Mouse (Mus musculus): ENCODE results near the gene Apeh. TPM values are rescaled to one million over a fixed set of nuclear protein-coding genes. Genes with fewer than 3 reads are reported as not detected.
A peak's percentile ranks its signal among the peaks of the same experiment; 100 is the strongest.
"Not testable (repeated sequence)": the region's sequence is repeated elsewhere in the genome, so short reads cannot be mapped to it uniquely, and the experiment has no call there.

Gene Apeh
- polyA plus RNA-seq (2016; fragmentation: Nextera tagmentation; extraction: Ambion mirVana), result 68.3 and 72.8 TPM in 2 replicates

- WGBS, result under 1% methylated on average over 52 of the region's 52 CpGs
- peaks cover 37% of the 10 kb centered on the region for H3K36me3 ChIP-seq (replicated peaks)
- H3K4me1 ChIP-seq, result peaks cover 41% of the 10 kb centered on the region
- H3K4me3 ChIP-seq, result peak within 1 kb of the TSS; percentile 89
- no peaks in the 10 kb centered on the region for H3K9me3 ChIP-seq
- H3K27me3 ChIP-seq (replicated peaks; ENCODE audit: low read depth, poor library complexity, severe bottlenecking), result no peaks in the 10 kb centered on the region
- H3K27ac ChIP-seq (replicated peaks), result peak within 1 kb of the TSS; percentile 90
- DNase-seq (ENCODE audit: low spot score), result peak; percentile 97
Measured at GRCm38 (mm10) chr9:108094184-108094941, at the start of gene Apeh. Gene Apeh, minus strand, starts transcription at chr9:108094606.

GRCm38 (mm10) chr9:108143470-108143869 is 49.1 kb upstream of the Apeh start:
- H3K9me3 ChIP-seq, result no peaks in the 10 kb centered on the region
- DNase-seq (ENCODE audit: low spot score), result no peak
- no peak overlapping the region for H3K27ac ChIP-seq (replicated peaks)
- H3K4me1 ChIP-seq, result peaks cover 7% of the 10 kb centered on the region; the same call in 1 of the 2 replicates
- WGBS, result 89% methylated on average over 2 of the region's 2 CpGs
- H3K27me3 ChIP-seq (replicated peaks; ENCODE audit: low read depth, poor library complexity, severe bottlenecking), result no peaks in the 10 kb centered on the region
- no peak overlapping the region for H3K4me3 ChIP-seq
- no peaks in the 10 kb centered on the region for H3K36me3 ChIP-seq (replicated peaks)

- Histone ChIP-seq H3K9me3 (no peaks in the 10 kb centered on the region), H3K27me3 (replicated peaks; ENCODE audit: low read depth, poor library complexity, severe bottlenecking) (no peaks in the 10 kb centered on the region), H3K27ac (replicated peaks) (no peak overlapping the region), H3K4me1 (peaks cover 13% of the 10 kb centered on the region), H3K4me3 (no peak overlapping the region), H3K36me3 (replicated peaks) (no peaks in the 10 kb centered on the region)
- no peak for DNase-seq (ENCODE audit: low spot score)
- WGBS, result 89% methylated on average over 10 of the region's 10 CpGs
Measured at GRCm38 (mm10) chr9:108141387-108141786, 47.0 kb upstream of the Apeh start.

DNA sequence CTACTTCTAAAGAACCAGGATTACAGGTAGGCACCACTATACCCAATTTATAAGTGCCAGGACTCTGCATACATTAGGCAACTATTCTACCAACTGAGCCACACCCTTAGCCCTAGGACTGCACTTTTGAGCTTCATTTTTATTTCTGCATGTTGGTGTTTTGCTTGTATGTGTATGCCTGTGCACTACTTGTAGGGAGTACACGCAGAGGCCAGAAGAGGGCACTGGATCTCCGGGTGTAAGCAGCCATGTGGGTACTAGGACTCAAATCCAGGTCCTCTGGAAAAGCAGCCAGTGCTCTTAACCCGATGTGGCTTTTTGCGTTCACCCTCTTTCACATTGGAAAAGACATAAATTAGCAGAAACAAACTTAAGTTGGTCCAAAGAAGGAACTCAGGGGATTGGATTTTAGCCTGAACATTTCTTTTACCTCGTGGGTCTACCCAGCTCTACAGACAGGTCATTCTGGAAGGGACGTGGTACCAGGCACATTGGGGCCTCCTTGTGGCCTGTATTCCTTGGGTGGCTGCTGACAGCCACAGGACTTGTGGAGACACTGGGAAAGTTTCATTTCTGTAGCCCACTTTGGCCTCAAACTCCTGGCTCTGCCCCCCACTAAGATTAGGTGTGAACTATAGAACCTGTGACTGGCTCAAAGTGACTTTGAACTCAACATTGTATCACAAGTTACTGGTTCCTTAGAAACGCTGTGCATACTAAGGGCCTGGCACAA is 45.7 kb upstream of the Apeh start:
- no peak for DNase-seq (ENCODE audit: low spot score)
- Histone ChIP-seq H3K9me3 (no peaks in the 10 kb centered on the region), H3K36me3 (replicated peaks) (no peaks in the 10 kb centered on the region), H3K4me1 (peaks cover 13% of the 10 kb centered on the region), H3K27ac (replicated peaks) (no peak overlapping the region), H3K27me3 (replicated peaks; ENCODE audit: low read depth, poor library complexity, severe bottlenecking) (no peaks in the 10 kb centered on the region), H3K4me3 (no peak overlapping the region)
- 78% methylated on average over 7 of the region's 7 CpGs for WGBS

DNA sequence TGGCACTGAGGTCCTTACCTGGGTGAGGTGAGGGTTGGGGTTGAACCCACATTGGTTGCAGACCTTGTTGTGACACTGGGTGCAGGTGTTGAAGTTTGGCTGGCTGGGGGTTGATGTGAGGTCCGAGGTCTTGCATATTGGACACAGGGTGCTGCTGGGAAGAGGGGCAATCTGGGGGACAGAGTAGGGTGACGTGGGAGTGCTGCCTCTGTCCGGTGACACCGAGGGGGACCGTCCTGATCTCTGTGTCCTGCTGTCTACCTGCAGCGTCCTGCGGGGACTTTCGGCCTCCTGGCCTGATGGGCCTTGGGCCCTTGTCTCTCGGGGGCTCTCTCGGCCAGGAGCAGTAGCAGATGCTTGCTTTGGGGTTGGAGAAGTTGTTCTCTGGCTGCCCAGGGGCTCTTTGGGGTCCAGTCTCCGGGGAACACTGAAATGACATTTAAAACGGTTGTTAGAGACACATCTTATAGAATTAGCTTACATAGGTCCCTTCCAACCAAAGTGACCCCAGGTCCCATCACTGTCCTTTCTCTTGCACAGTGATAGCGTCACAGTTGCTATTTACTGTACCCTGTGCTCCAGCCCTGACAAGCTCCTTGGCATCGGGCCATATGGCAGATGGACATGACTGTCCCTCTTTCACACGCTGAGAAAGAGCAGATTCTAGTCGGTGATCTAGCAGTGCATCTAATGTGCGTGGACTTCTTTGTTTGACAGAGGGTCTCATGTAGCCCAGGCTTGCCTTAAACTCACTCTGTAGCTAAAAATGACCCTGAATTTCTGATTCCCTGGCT is 45.0 kb upstream of the Apeh start:
- 88% methylated on average over 17 of the region's 17 CpGs for WGBS

GRCm38 (mm10) chr9:108138118-108138517 is 43.7 kb upstream of the Apeh start:
- Histone ChIP-seq H3K4me1 (peaks cover 13% of the 10 kb centered on the region), H3K9me3 (no peaks in the 10 kb centered on the region), H3K36me3 (replicated peaks) (no peaks in the 10 kb centered on the region), H3K27me3 (replicated peaks; ENCODE audit: low read depth, poor library complexity, severe bottlenecking) (no peaks in the 10 kb centered on the region), H3K4me3 (no peak overlapping the region), H3K27ac (replicated peaks) (no peak overlapping the region)
- WGBS, result 73% methylated on average over 6 of the region's 6 CpGs
- DNase-seq (ENCODE audit: low spot score), result no peak

More for the DNA sequence above, 45.0 kb upstream of the Apeh start:
- Histone ChIP-seq H3K36me3 (replicated peaks) (no peaks in the 10 kb centered on the region), H3K4me1 (peaks cover 13% of the 10 kb centered on the region), H3K4me3 (no peak overlapping the region), H3K27me3 (replicated peaks; ENCODE audit: low read depth, poor library complexity, severe bottlenecking) (no peaks in the 10 kb centered on the region), H3K9me3 (no peaks in the 10 kb centered on the region), H3K27ac (replicated peaks) (no peak overlapping the region)
- no peak for DNase-seq (ENCODE audit: low spot score)

- Histone ChIP-seq H3K36me3 (replicated peaks) (no peaks in the 10 kb centered on the region), H3K27ac (replicated peaks) (0 out of 2 replicates have a peak overlapping the region, but pooled peaks have one; percentile 7), H3K4me1 (peaks cover 13% of the 10 kb centered on the region), H3K9me3 (no peaks in the 10 kb centered on the region), H3K4me3 (0 out of 2 replicates have a peak overlapping the region, but pooled peaks have one; percentile 3), H3K27me3 (replicated peaks; ENCODE audit: low read depth, poor library complexity, severe bottlenecking) (no peaks in the 10 kb centered on the region)
- peak; percentile 53 for DNase-seq (ENCODE audit: low spot score)
- WGBS, result 45% methylated on average over 17 of the region's 17 CpGs
Measured at GRCm38 (mm10) chr9:108137523-108137922, 43.1 kb upstream of the Apeh start.

DNA sequence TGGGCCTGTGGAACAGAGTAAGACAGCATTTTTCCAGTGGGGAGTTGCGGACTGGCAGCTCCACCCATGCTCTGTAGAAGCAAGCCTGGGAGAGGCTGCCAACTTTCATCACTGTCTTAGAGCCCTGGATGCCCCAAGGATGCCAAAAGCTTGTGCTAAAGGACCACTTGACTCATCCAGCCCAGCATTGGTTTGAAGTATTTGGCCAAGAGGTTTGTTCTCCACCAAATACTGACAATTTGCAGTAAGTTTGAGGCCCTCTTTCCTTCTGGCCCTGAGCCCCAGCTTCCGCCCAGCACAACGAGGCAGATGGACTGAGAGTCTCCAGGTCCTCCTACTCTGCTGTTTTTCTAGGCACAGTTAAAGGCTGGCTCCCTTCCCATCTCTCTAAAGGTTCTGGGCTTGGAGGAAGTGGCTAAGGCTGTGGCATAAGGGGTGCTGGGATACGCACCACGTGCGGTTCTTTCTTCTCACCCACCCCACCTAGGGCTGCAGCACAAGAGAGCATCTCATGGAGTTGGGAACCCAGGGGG is 42.6 kb upstream of the Apeh start:
- Histone ChIP-seq H3K27ac (replicated peaks) (0 out of 2 replicates have a peak overlapping the region, but pooled peaks have one; percentile 7), H3K4me3 (0 out of 2 replicates have a peak overlapping the region, but pooled peaks have one; percentile 3), H3K9me3 (no peaks in the 10 kb centered on the region), H3K36me3 (replicated peaks) (no peaks in the 10 kb centered on the region), H3K27me3 (replicated peaks; ENCODE audit: low read depth, poor library complexity, severe bottlenecking) (no peaks in the 10 kb centered on the region), H3K4me1 (peaks cover 13% of the 10 kb centered on the region)
- WGBS, result 85% methylated on average over 6 of the region's 6 CpGs
- no peak for DNase-seq (ENCODE audit: low spot score)

- Histone ChIP-seq H3K27ac (replicated peaks) (no peak overlapping the region), H3K4me3 (no peak overlapping the region), H3K4me1 (peaks cover 13% of the 10 kb centered on the region), H3K9me3 (no peaks in the 10 kb centered on the region), H3K36me3 (replicated peaks) (no peaks in the 10 kb centered on the region), H3K27me3 (replicated peaks; ENCODE audit: low read depth, poor library complexity, severe bottlenecking) (no peaks in the 10 kb centered on the region)
- DNase-seq (ENCODE audit: low spot score), result peak; percentile 31
- WGBS, result 24% methylated on average over 1 of the region's 1 CpGs
Measured at GRCm38 (mm10) chr9:108136225-108136624, 41.8 kb upstream of the Apeh start.

- peaks cover 13% of the 10 kb centered on the region for H3K4me1 ChIP-seq
- DNase-seq (ENCODE audit: low spot score); H3K4me3 ChIP-seq; H3K27ac ChIP-seq (replicated peaks); H3K27me3 ChIP-seq (replicated peaks; ENCODE audit: low read depth, poor library complexity, severe bottlenecking); H3K36me3 ChIP-seq (replicated peaks); H3K9me3 ChIP-seq: not testable (repeated sequence)
- WGBS, result 91% methylated on average over 3 of the region's 3 CpGs
Measured at GRCm38 (mm10) chr9:108135679-108136078, 41.3 kb upstream of the Apeh start.

GRCm38 (mm10) chr9:108133478-108133877 is 39.1 kb upstream of the Apeh start:
- Histone ChIP-seq H3K4me1 (peaks cover 13% of the 10 kb centered on the region), H3K9me3 (no peaks in the 10 kb centered on the region), H3K36me3 (replicated peaks) (no peaks in the 10 kb centered on the region), H3K27me3 (replicated peaks; ENCODE audit: low read depth, poor library complexity, severe bottlenecking) (no peaks in the 10 kb centered on the region), H3K4me3 (no peak overlapping the region), H3K27ac (replicated peaks) (no peak overlapping the region)
- 61% methylated on average over 1 of the region's 1 CpGs for WGBS
- DNase-seq (ENCODE audit: low spot score), result no peak

DNA sequence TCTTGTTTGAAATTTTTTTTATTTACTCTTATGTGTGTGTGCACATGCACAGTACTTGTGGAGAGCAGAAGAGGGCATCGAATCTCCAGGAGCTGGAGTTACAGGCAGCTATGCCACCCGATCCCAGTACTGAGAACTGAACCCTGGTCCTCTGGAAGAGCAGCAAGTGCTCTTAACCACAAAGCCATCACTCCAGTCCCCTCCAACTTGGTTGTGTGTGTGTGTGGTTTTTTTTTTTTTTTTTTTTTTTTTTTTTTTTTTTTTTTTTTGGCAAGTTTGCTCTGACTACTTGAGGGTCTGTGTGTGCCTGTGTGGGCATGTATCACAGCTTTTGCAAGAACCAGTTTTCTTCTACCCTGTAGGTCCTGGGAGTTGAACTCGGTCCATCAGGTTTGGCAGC is 38.0 kb upstream of the Apeh start:
- no peaks in the 10 kb centered on the region for H3K36me3 ChIP-seq (replicated peaks)
- no peak for DNase-seq (ENCODE audit: low spot score)
- no peaks in the 10 kb centered on the region for H3K9me3 ChIP-seq
- 92% methylated on average over 3 of the region's 3 CpGs for WGBS
- H3K4me3 ChIP-seq, result no peak overlapping the region
- H3K27me3 ChIP-seq (replicated peaks; ENCODE audit: low read depth, poor library complexity, severe bottlenecking), result no peaks in the 10 kb centered on the region
- H3K27ac ChIP-seq (replicated peaks), result no peak overlapping the region
- peaks cover 8% of the 10 kb centered on the region for H3K4me1 ChIP-seq

Measured in embryonic facial prominence, embryonic 10.5 days (tissue).